Mouse (Mus musculus): Measurements from ENCODE around the gene Yju2. TPM values are rescaled to one million over a fixed set of nuclear protein-coding genes. Genes with fewer than 3 reads are reported as not detected.
"Not testable (repeated sequence)": the region's sequence is repeated elsewhere in the genome, so short reads cannot be mapped to it uniquely, and the experiment has no call there.

Gene Yju2
- total RNA-seq (2014; fragmentation: Nextera tagmentation) (11.2 and 18.7 TPM in 2 replicates), total RNA-seq (2017) (17.1 and 25.5 TPM in 2 replicates)

GRCm38 (mm10) chr17:55958918-55959728, at the start of gene Yju2:
Gene Yju2, plus strand, starts transcription at chr17:55959099.
- peak; percentile 91 for ATAC-seq (replicated peaks; ENCODE audit: low FRiP score, low TSS enrichment, poor library complexity, severe bottlenecking)

GRCm38 (mm10) chr17:55931553-55932502, 27.1 kb upstream of the Yju2 start:
- ATAC-seq (replicated peaks; ENCODE audit: low FRiP score, low TSS enrichment, poor library complexity, severe bottlenecking), result peak; percentile 92

- peak; percentile 40 for ATAC-seq (replicated peaks; ENCODE audit: low FRiP score, low TSS enrichment, poor library complexity, severe bottlenecking)
Measured at GRCm38 (mm10) chr17:55932635-55933034, 26.3 kb upstream of the Yju2 start.

- ATAC-seq (replicated peaks; ENCODE audit: low FRiP score, low TSS enrichment, poor library complexity, severe bottlenecking), result no peak
Measured at GRCm38 (mm10) chr17:55933191-55933590, 25.7 kb upstream of the Yju2 start.

- not testable (repeated sequence) for ATAC-seq (replicated peaks; ENCODE audit: low FRiP score, low TSS enrichment, poor library complexity, severe bottlenecking)
Measured at GRCm38 (mm10) chr17:55944387-55944865, 14.5 kb upstream of the Yju2 start.

GRCm38 (mm10) chr17:55944866-55945682, 13.8 kb upstream of the Yju2 start:
- peak; percentile 97 for ATAC-seq (replicated peaks; ENCODE audit: low FRiP score, low TSS enrichment, poor library complexity, severe bottlenecking)

- ATAC-seq (replicated peaks; ENCODE audit: low FRiP score, low TSS enrichment, poor library complexity, severe bottlenecking), result no peak
Measured at GRCm38 (mm10) chr17:55945696-55946095, 13.2 kb upstream of the Yju2 start.

- ATAC-seq (replicated peaks; ENCODE audit: low FRiP score, low TSS enrichment, poor library complexity, severe bottlenecking), result no peak
Measured at GRCm38 (mm10) chr17:55948647-55949046, 10.3 kb upstream of the Yju2 start.

GRCm38 (mm10) chr17:55949400-55949799, 9.5 kb upstream of the Yju2 start, which contains the start of gene Zfp119b:
Gene Zfp119b, minus strand, starts transcription at chr17:55949500.
- no peak for ATAC-seq (replicated peaks; ENCODE audit: low FRiP score, low TSS enrichment, poor library complexity, severe bottlenecking)

GRCm38 (mm10) chr17:55950601-55951000, 8.3 kb upstream of the Yju2 start:
- ATAC-seq (replicated peaks; ENCODE audit: low FRiP score, low TSS enrichment, poor library complexity, severe bottlenecking), result no peak

GRCm38 (mm10) chr17:55952041-55952440, 6.9 kb upstream of the Yju2 start:
- no peak for ATAC-seq (replicated peaks; ENCODE audit: low FRiP score, low TSS enrichment, poor library complexity, severe bottlenecking)

- ATAC-seq (replicated peaks; ENCODE audit: low FRiP score, low TSS enrichment, poor library complexity, severe bottlenecking), result no peak
Measured at GRCm38 (mm10) chr17:55952447-55953027, 6.4 kb upstream of the Yju2 start, which contains the start of gene Ebi3. Gene Ebi3, plus strand, starts transcription at chr17:55952640.

GRCm38 (mm10) chr17:55953751-55954150, 5.1 kb upstream of the Yju2 start:
- ATAC-seq (replicated peaks; ENCODE audit: low FRiP score, low TSS enrichment, poor library complexity, severe bottlenecking), result no peak

- ATAC-seq (replicated peaks; ENCODE audit: low FRiP score, low TSS enrichment, poor library complexity, severe bottlenecking), result no peak
Measured at GRCm38 (mm10) chr17:55954229-55954628, 4.7 kb upstream of the Yju2 start.

- ATAC-seq (replicated peaks; ENCODE audit: low FRiP score, low TSS enrichment, poor library complexity, severe bottlenecking), result no peak
Measured at GRCm38 (mm10) chr17:55956129-55956528, 2.8 kb upstream of the Yju2 start.

- no peak for ATAC-seq (replicated peaks; ENCODE audit: low FRiP score, low TSS enrichment, poor library complexity, severe bottlenecking)
Measured at GRCm38 (mm10) chr17:55956591-55956990, 2.3 kb upstream of the Yju2 start.

- peak; percentile 30; the same call in 1 of the 2 replicates for ATAC-seq (replicated peaks; ENCODE audit: low FRiP score, low TSS enrichment, poor library complexity, severe bottlenecking)
Measured at GRCm38 (mm10) chr17:55957168-55957567, 1.7 kb upstream of the Yju2 start.

GRCm38 (mm10) chr17:55957726-55958583, 944 bp upstream of the Yju2 start:
- ATAC-seq (replicated peaks; ENCODE audit: low FRiP score, low TSS enrichment, poor library complexity, severe bottlenecking), result no peak
